Mouse (Mus musculus) ZHBTc4 (cell line): ENCODE measurements around the gene Atp2a2.
A peak's percentile ranks its signal among the peaks of the same experiment; 100 is the strongest.

Source experiments
- DNase-seq: peaks from one replicate; pipeline ENCODE4 v3.0.0-alpha.2; 2011; ENCODE audit warnings: low read depth, low spot score

Atp2a2 gene

GRCm38 (mm10) chr5:122502077-122502941 is at the start of gene Atp2a2:
TSS of gene Atp2a2 (minus strand) at chr5:122502225.
- peak; percentile 95 for DNase-seq

GRCm38 (mm10) chr5:122550460-122550859 is 48.4 kb upstream of the Atp2a2 start:
- DNase-seq, result no peak

GRCm38 (mm10) chr5:122548671-122549070 is 46.6 kb upstream of the Atp2a2 start:
- peak; percentile 33 for DNase-seq

GRCm38 (mm10) chr5:122547810-122548209 is 45.8 kb upstream of the Atp2a2 start:
- DNase-seq, result no peak

GRCm38 (mm10) chr5:122547251-122547714 is 45.3 kb upstream of the Atp2a2 start:
- peak; percentile 39 for DNase-seq

- no peak for DNase-seq
Measured at GRCm38 (mm10) chr5:122543392-122543791, 41.4 kb upstream of the Atp2a2 start.

GRCm38 (mm10) chr5:122541871-122542270 is 39.8 kb upstream of the Atp2a2 start:
- no peak for DNase-seq

- no peak for DNase-seq
Measured at GRCm38 (mm10) chr5:122538077-122538476, 36.1 kb upstream of the Atp2a2 start.

- DNase-seq, result no peak
Measured at GRCm38 (mm10) chr5:122537654-122538053, 35.6 kb upstream of the Atp2a2 start.

- no peak for DNase-seq
Measured at GRCm38 (mm10) chr5:122533884-122534283, 31.9 kb upstream of the Atp2a2 start.

- no peak for DNase-seq
Measured at GRCm38 (mm10) chr5:122529913-122530604, 28.0 kb upstream of the Atp2a2 start.

- no peak for DNase-seq
Measured at GRCm38 (mm10) chr5:122529316-122529715, 27.3 kb upstream of the Atp2a2 start.

- no peak for DNase-seq
Measured at GRCm38 (mm10) chr5:122528591-122528990, 26.6 kb upstream of the Atp2a2 start.

- no peak for DNase-seq
Measured at GRCm38 (mm10) chr5:122527761-122528160, 25.7 kb upstream of the Atp2a2 start.

GRCm38 (mm10) chr5:122526878-122527730 is 25.1 kb upstream of the Atp2a2 start:
- no peak for DNase-seq

GRCm38 (mm10) chr5:122526405-122526804 is 24.4 kb upstream of the Atp2a2 start:
- DNase-seq, result no peak

GRCm38 (mm10) chr5:122525238-122525931 is 23.4 kb upstream of the Atp2a2 start:
- DNase-seq, result no peak

- no peak for DNase-seq
Measured at GRCm38 (mm10) chr5:122524854-122525237, 22.8 kb upstream of the Atp2a2 start.

- DNase-seq, result peak; percentile 53
Measured at GRCm38 (mm10) chr5:122524244-122524643, 22.2 kb upstream of the Atp2a2 start.

GRCm38 (mm10) chr5:122521130-122521473 is 19.1 kb upstream of the Atp2a2 start:
- DNase-seq, result no peak
